Mouse (Mus musculus) liver, embryonic 14.5 days (tissue): Measurements from ENCODE around the gene Shroom3.

Experiments used
- CTCF ChIP-seq: IDR thresholded peaks from 2 replicates; pipeline ENCODE4 v1.5.1; 2016; ENCODE audit warnings: antibody characterized with exemption, low read depth, control low read depth
- EP300 ChIP-seq: IDR thresholded peaks from 2 replicates; pipeline ENCODE4 v1.6.1; 2016; ENCODE audit warnings: antibody characterized with exemption, low read depth

GRCm38 (mm10) chr5:92675574-92675920 is 7.7 kb upstream of the Shroom3 start:
- TF ChIP-seq CTCF, result no peak
- no peak for TF ChIP-seq EP300
